Mouse (Mus musculus): Measurements from ENCODE around the gene F13b.

Gene F13b

GRCm38 (mm10) chr1:139501258-139501752, at the start of gene F13b:
Gene F13b (plus strand): TSS chr1:139501702.
- DNase-seq (ENCODE audit: low read depth, low spot score) = no peak

GRCm38 (mm10) chr1:139454340-139455225, 46.9 kb upstream of the F13b start, which contains the start of gene Aspm:
Gene Aspm (plus strand): TSS chr1:139454772.
- peak; percentile 97 for DNase-seq (ENCODE audit: low read depth, low spot score)

GRCm38 (mm10) chr1:139455226-139455869, 46.2 kb upstream of the F13b start:
- DNase-seq (ENCODE audit: low read depth, low spot score) = peak; percentile 26

- DNase-seq (ENCODE audit: low read depth, low spot score) = no peak
These were observed 40.7 kb upstream of the F13b start for GRCm38 (mm10) chr1:139460807-139461206.

GRCm38 (mm10) chr1:139465936-139466335, 35.6 kb upstream of the F13b start:
- DNase-seq (ENCODE audit: low read depth, low spot score) = no peak

GRCm38 (mm10) chr1:139478898-139479297, 22.6 kb upstream of the F13b start:
- DNase-seq (ENCODE audit: low read depth, low spot score) = no peak

- DNase-seq (ENCODE audit: low read depth, low spot score) = no peak
These were observed 21.3 kb upstream of the F13b start for GRCm38 (mm10) chr1:139480246-139480645.

- DNase-seq (ENCODE audit: low read depth, low spot score) = no peak
These were observed 20.4 kb upstream of the F13b start for GRCm38 (mm10) chr1:139481146-139481545.

GRCm38 (mm10) chr1:139494630-139495029, 6.9 kb upstream of the F13b start:
- no peak for DNase-seq (ENCODE audit: low read depth, low spot score)

- DNase-seq (ENCODE audit: low read depth, low spot score) = no peak
These were observed 6.1 kb upstream of the F13b start for GRCm38 (mm10) chr1:139495408-139495807.

- DNase-seq (ENCODE audit: low read depth, low spot score) = no peak
These were observed 5.3 kb upstream of the F13b start for GRCm38 (mm10) chr1:139496212-139496611.

- DNase-seq (ENCODE audit: low read depth, low spot score) = no peak
These were observed 1.8 kb upstream of the F13b start for GRCm38 (mm10) chr1:139499751-139500150.

GRCm38 (mm10) chr1:139514556-139514955, 13.1 kb downstream of the F13b start:
- DNase-seq (ENCODE audit: low read depth, low spot score) = no peak

GRCm38 (mm10) chr1:139548536-139548935, 47.0 kb downstream of the F13b start:
- DNase-seq (ENCODE audit: low read depth, low spot score) = no peak

GRCm38 (mm10) chr1:139551311-139551710, 49.8 kb downstream of the F13b start:
- no peak for DNase-seq (ENCODE audit: low read depth, low spot score)

GRCm38 (mm10) chr1:139560024-139560423, 58.5 kb downstream of the F13b start, which contains the start of gene Cfhr1:
Gene Cfhr1 (minus strand): TSS chr1:139560272.
- no peak for DNase-seq (ENCODE audit: low read depth, low spot score)
